Mouse (Mus musculus): ENCODE data around the gene Trem3. TPM values are rescaled to one million over a fixed set of nuclear protein-coding genes. Genes with fewer than 3 reads are reported as not detected.

Gene Trem3
- polyA plus RNA-seq, 1 experiment, result 1.8 TPM

DNA sequence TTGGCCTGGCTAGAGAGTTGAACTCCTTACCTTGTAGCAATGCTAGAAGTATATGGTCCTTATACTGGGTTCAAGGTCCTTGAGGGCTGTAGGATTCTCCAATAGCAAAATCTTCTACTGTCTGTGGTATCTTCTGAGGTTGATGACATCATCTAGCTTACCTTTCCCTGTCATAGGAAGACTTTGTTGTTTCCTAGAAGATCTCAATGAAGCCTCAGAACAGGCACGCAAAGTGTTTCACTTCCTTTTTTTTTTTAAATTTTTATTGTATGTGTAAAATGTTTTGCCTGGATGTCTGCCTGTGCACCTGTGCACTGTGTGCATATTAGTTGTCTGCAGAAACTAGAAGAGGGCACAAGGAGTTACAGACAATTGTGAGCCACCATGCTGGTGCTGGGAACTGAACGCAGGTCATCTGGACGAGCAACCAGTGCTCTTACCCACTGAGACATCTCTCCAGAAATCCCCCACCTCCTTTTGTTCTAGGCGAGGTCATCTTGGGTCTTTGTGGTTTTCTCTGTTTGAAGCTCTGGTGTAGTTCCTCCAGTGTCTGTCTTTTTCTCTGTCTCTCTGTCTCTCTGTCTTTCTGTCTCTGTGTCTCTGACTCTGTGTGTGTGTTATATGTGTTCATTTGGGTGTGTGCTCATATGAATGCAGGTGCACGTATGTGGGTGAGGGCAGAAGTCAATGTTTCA lies 46.1 kb downstream of the Trem3 start:
- peaks cover 18% of the 10 kb centered on the region; the same call in 1 of the 2 replicates for H3K4me1 ChIP-seq (ENCODE audit: control insufficient read depth, insufficient read depth, insufficient read length)
- peak overlapping the region; percentile 61; the same call in 1 of the 2 replicates for H3K27ac ChIP-seq (ENCODE audit: insufficient read depth, low read length)
- WGBS, result 28% methylated on average over 5 of the region's 5 CpGs
- DNase-seq (ENCODE audit: low read depth in 1 of 2, low spot score in 2 of 2), result peak in 1 of 2 experiments; percentile 72
- no peaks in the 10 kb centered on the region for H3K36me3 ChIP-seq (ENCODE audit: control insufficient read depth, insufficient read depth, low read length)
- H3K4me3 ChIP-seq (ENCODE audit: extremely low read depth, insufficient read depth, insufficient read length), result no peak overlapping the region
- TF ChIP-seq POLR2A (IDR thresholded peaks at IDR 0.05; ENCODE audit: low read depth, low read length) (no peak), CTCF (IDR thresholded peaks at IDR 0.05; ENCODE audit: extremely low read depth, insufficient read depth, insufficient read length, insufficient replicate concordance) (no peak)
- no peaks in the 10 kb centered on the region for H3K27me3 ChIP-seq (ENCODE audit: control insufficient read depth, insufficient read depth, low read length)

DNA sequence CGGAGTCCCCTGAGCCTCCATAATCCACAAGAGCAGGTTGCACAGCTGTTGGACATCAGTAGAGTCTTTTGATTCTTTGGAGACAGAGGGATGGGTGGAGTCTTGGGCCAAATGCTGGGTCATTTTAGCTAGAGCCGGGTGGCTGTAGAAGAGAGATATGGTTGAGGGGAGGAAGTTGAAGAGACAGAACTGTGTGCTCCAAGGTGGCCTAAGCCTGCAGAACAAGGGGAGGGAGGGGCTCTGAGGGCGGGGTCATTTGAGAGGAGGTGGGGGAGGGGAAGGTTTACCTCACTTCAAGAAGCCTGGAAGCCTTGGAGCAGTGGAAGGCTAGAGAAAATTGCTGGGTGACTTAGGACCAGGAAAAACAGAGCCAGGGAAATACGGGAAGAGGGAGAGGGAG lies 51.6 kb downstream of the Trem3 start, which contains the start of gene Treml2:
Treml2 (plus strand) TSS at position 296 of the 400 bp plus-strand sequence.
- peak within 1 kb of the TSS; percentile 69 for H3K4me3 ChIP-seq (ENCODE audit: extremely low read depth, insufficient read depth, insufficient read length)
- H3K27me3 ChIP-seq (ENCODE audit: control insufficient read depth, insufficient read depth, low read length), result no peaks in the 10 kb centered on the region
- H3K27ac ChIP-seq (ENCODE audit: insufficient read depth, low read length), result peak within 1 kb of the TSS; percentile 97
- peaks cover 6% of the 10 kb centered on the region for H3K36me3 ChIP-seq (ENCODE audit: control insufficient read depth, insufficient read depth, low read length)
- peaks cover 29% of the 10 kb centered on the region; the same call in 1 of the 2 replicates for H3K4me1 ChIP-seq (ENCODE audit: control insufficient read depth, insufficient read depth, insufficient read length)
- DNase-seq (ENCODE audit: low read depth in 1 of 2, low spot score in 2 of 2), result no peak
- no peak for TF ChIP-seq CTCF (IDR thresholded peaks at IDR 0.05; ENCODE audit: extremely low read depth, insufficient read depth, insufficient read length, insufficient replicate concordance)
- no peak for TF ChIP-seq POLR2A (IDR thresholded peaks at IDR 0.05; ENCODE audit: low read depth, low read length)
- WGBS, result 15% methylated on average over 3 of the region's 4 CpGs

DNA sequence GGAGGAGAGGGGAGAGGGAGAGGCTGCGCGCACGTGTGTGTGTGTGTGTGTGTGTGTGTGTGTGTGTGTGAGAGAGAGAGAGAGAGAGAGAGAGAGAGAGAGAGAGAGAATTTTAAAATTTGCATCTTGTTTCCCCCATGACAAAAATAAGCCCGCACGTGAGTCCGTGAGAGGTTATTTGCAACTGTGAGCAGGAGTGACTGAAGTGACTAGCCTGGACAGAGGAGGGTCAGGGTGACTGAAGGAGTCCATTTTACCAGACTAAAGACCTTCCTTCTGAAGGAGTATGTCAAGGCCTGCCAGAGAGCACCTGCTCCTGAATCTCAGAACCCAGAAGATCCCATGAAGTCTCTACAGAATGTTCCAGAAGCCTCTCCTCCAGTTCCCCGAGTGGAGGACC lies 52.2 kb downstream of the Trem3 start:
- H3K27me3 ChIP-seq (ENCODE audit: control insufficient read depth, insufficient read depth, low read length), result no peaks in the 10 kb centered on the region
- DNase-seq (ENCODE audit: low read depth in 1 of 2, low spot score in 2 of 2), result peak; percentile 66 to 80
- WGBS, result 20% methylated on average over 7 of the region's 7 CpGs
- TF ChIP-seq POLR2A (IDR thresholded peaks at IDR 0.05; ENCODE audit: low read depth, low read length) (no peak), CTCF (IDR thresholded peaks at IDR 0.05; ENCODE audit: extremely low read depth, insufficient read depth, insufficient read length, insufficient replicate concordance) (no peak)
- peak overlapping the region; percentile 97 for H3K27ac ChIP-seq (ENCODE audit: insufficient read depth, low read length)
- peaks cover 8% of the 10 kb centered on the region for H3K36me3 ChIP-seq (ENCODE audit: control insufficient read depth, insufficient read depth, low read length)
- H3K4me3 ChIP-seq (ENCODE audit: extremely low read depth, insufficient read depth, insufficient read length), result peak overlapping the region; percentile 69
- peaks cover 29% of the 10 kb centered on the region; the same call in 1 of the 2 replicates for H3K4me1 ChIP-seq (ENCODE audit: control insufficient read depth, insufficient read depth, insufficient read length)

DNA sequence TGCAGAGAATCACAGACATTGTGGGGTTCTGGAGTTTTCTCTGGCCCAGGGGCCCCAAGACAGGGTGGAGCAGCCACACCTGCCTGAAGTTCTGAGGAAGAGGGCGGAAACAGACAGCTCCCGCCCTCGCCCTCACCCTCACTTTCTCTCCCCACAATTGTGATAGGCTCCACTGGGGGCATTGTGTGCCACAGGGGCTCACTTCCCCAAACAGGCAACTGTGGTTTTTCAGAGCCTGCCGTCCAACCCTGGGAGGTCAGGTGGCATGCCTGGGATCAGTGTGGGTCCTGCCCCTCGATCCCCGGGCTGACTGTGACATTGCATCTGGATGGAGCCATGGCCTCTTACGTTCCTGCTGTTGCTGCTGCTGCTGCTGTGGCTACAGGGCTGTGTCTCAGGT lies 52.6 kb downstream of the Trem3 start:
- peak overlapping the region; percentile 69 for H3K4me3 ChIP-seq (ENCODE audit: extremely low read depth, insufficient read depth, insufficient read length)
- WGBS, result 13% methylated on average over 7 of the region's 7 CpGs
- peak; percentile 74 to 82 for DNase-seq (ENCODE audit: low read depth in 1 of 2, low spot score in 2 of 2)
- peaks cover 9% of the 10 kb centered on the region for H3K36me3 ChIP-seq (ENCODE audit: control insufficient read depth, insufficient read depth, low read length)
- H3K27ac ChIP-seq (ENCODE audit: insufficient read depth, low read length), result peak overlapping the region; percentile 97
- H3K27me3 ChIP-seq (ENCODE audit: control insufficient read depth, insufficient read depth, low read length), result no peaks in the 10 kb centered on the region
- TF ChIP-seq POLR2A (IDR thresholded peaks at IDR 0.05; ENCODE audit: low read depth, low read length) (no peak), CTCF (IDR thresholded peaks at IDR 0.05; ENCODE audit: extremely low read depth, insufficient read depth, insufficient read length, insufficient replicate concordance) (no peak)
- H3K4me1 ChIP-seq (ENCODE audit: control insufficient read depth, insufficient read depth, insufficient read length), result peaks cover 29% of the 10 kb centered on the region; the same call in 1 of the 2 replicates

DNA sequence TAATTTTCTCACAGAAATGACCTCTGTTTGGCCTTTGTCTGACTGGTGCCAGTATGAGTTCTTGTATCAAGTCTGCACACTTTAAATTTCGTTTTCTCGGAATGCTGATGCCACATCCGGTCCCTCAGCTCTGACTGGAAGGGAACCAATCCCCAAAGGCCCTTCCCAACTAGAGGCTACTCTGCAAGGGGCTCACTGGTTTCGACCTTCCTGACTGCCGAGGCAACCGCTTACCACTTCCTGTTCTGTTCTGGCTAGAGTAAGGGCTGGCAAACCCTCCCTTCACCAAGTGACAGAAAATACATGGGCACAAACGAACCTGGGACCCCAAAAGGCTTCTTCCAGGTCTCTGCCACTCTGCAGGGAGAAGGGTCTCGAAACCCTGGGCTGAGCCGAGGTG lies 53.3 kb downstream of the Trem3 start:
- Histone ChIP-seq H3K27ac (ENCODE audit: insufficient read depth, low read length) (peak overlapping the region; percentile 97), H3K4me1 (ENCODE audit: control insufficient read depth, insufficient read depth, insufficient read length) (peaks cover 29% of the 10 kb centered on the region; the same call in 1 of the 2 replicates), H3K36me3 (ENCODE audit: control insufficient read depth, insufficient read depth, low read length) (peaks cover 9% of the 10 kb centered on the region), H3K27me3 (ENCODE audit: control insufficient read depth, insufficient read depth, low read length) (no peaks in the 10 kb centered on the region), H3K4me3 (ENCODE audit: extremely low read depth, insufficient read depth, insufficient read length) (peak overlapping the region; percentile 69)
- DNase-seq (ENCODE audit: low read depth in 1 of 2, low spot score in 2 of 2), result peak in 1 of 2 experiments; percentile 70
- TF ChIP-seq POLR2A (IDR thresholded peaks at IDR 0.05; ENCODE audit: low read depth, low read length), result no peak
- no peak for TF ChIP-seq CTCF (IDR thresholded peaks at IDR 0.05; ENCODE audit: extremely low read depth, insufficient read depth, insufficient read length, insufficient replicate concordance)
- WGBS, result under 1% methylated on average over 9 of the region's 9 CpGs

DNA sequence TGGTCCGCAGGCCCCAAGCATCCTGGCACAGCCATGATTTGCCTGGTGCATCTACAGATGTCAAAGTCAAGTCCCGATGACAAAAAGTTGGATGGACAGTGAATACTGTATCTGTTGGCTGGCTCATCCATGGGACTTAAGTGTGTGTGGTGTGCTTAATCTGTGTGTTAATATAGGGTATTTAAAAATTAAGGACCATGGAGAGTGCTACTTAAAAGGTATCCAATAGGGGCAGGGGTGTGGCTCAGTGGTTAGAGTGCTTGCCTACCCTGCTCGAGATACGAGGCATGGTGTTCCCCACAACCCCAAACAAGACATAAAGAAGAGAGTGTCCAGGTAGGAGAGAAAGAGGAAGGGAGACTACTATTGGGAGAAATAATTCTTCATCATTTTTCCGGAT lies 54.2 kb downstream of the Trem3 start:
- Histone ChIP-seq H3K27me3 (ENCODE audit: control insufficient read depth, insufficient read depth, low read length) (no peaks in the 10 kb centered on the region), H3K4me3 (ENCODE audit: extremely low read depth, insufficient read depth, insufficient read length) (no peak overlapping the region), H3K27ac (ENCODE audit: insufficient read depth, low read length) (no peak overlapping the region; the same call in 1 of the 2 replicates), H3K4me1 (ENCODE audit: control insufficient read depth, insufficient read depth, insufficient read length) (peaks cover 21% of the 10 kb centered on the region; the same call in 1 of the 2 replicates), H3K36me3 (ENCODE audit: control insufficient read depth, insufficient read depth, low read length) (peaks cover 11% of the 10 kb centered on the region)
- no peak for TF ChIP-seq CTCF (IDR thresholded peaks at IDR 0.05; ENCODE audit: extremely low read depth, insufficient read depth, insufficient read length, insufficient replicate concordance)
- TF ChIP-seq POLR2A (IDR thresholded peaks at IDR 0.05; ENCODE audit: low read depth, low read length), result no peak
- no peak for DNase-seq (ENCODE audit: low read depth in 1 of 2, low spot score in 2 of 2)
- WGBS, result 58% methylated on average over 5 of the region's 5 CpGs

Other genes with a start within 250 kb of the Trem3 start
- not detected in 2 replicates for gene 1700122O11Rik, start 209.5 kb upstream of the Trem3 start, polyA plus RNA-seq (2012; rRNA removed)
- not detected in 2 replicates for gene 1700067P10Rik, start 158.5 kb upstream of the Trem3 start, polyA plus RNA-seq (2012; rRNA removed)
- 0.18 and 0.35 TPM in 2 replicates for gene 9830107B12Rik, start 101.5 kb upstream of the Trem3 start, polyA plus RNA-seq (2012; rRNA removed)
- gene A530064D06Rik, start 80.5 kb upstream of the Trem3 start, polyA plus RNA-seq (2012; rRNA removed), result 1.5 and 2.8 TPM in 2 replicates
- 0.68 and 0.77 TPM in 2 replicates for gene Trem1, start 15.0 kb upstream of the Trem3 start, polyA plus RNA-seq (2012; rRNA removed)
- gene Treml4, start 16.5 kb downstream of the Trem3 start, polyA plus RNA-seq (2012; rRNA removed), result 50.3 and 50.6 TPM in 2 replicates
- 56.4 and 66.7 TPM in 2 replicates for gene Treml2, start 51.7 kb downstream of the Trem3 start, polyA plus RNA-seq (2012; rRNA removed)
- 9.1 and 11.5 TPM in 2 replicates for gene B430306N03Rik, start 68.4 kb downstream of the Trem3 start, polyA plus RNA-seq (2012; rRNA removed)
- 1.0 and 2.5 TPM in 2 replicates for gene Trem2, start 98.6 kb downstream of the Trem3 start, polyA plus RNA-seq (2012; rRNA removed)
- 38.3 and 39.8 TPM in 2 replicates for gene Treml1, start 112.1 kb downstream of the Trem3 start, polyA plus RNA-seq (2012; rRNA removed)
- gene Nfya, start 162.1 kb downstream of the Trem3 start, polyA plus RNA-seq (2012; rRNA removed), result 80.3 and 93.1 TPM in 2 replicates
- 6.6 and 7.7 TPM in 2 replicates for gene Oard1, start 162.2 kb downstream of the Trem3 start, polyA plus RNA-seq (2012; rRNA removed)
- 0.29 and 0.42 TPM in 2 replicates for gene Apobec2, start 185.2 kb downstream of the Trem3 start, polyA plus RNA-seq (2012; rRNA removed)
- 107 and 121 TPM in 2 replicates for gene Tspo2, start 203.7 kb downstream of the Trem3 start, polyA plus RNA-seq (2012; rRNA removed)
- 8.5 and 10.6 TPM in 2 replicates for gene Unc5cl, start 207.1 kb downstream of the Trem3 start, polyA plus RNA-seq (2012; rRNA removed)